Mouse (Mus musculus) liver, embryonic 16.5 days (tissue): ENCODE results near the gene Crym. TPM values are rescaled to one million over a fixed set of nuclear protein-coding genes. Genes with fewer than 3 reads are reported as not detected.

Experiments
- ATAC-seq: fragments of 200-750 bp; cut with Nextera tagmentation; 2 replicates; pipeline ENCODE4 v1.8.0; 2017; ENCODE audit warnings: low read depth, mild to moderate bottlenecking, moderate number of reproducible peaks, moderate library complexity
- H3K27ac ChIP-seq: fragments of 300-500 bp; sonication (generic); 2 replicates; pipeline ENCODE4 v1.5.1; 2014; ENCODE audit warnings: mild to moderate bottlenecking, low read length
- H3K27me3 ChIP-seq: fragments of 300-500 bp; sonication (generic); 2 replicates; pipeline ENCODE4 v1.6.1; 2014; ENCODE audit warnings: low read depth, low read length, mixed read lengths; ENCODE audit not compliant: control insufficient read depth, insufficient read depth
- H3K36me3 ChIP-seq: fragments of 300-500 bp; sonication (generic); 2 replicates; pipeline ENCODE4 v1.6.1; 2014; ENCODE audit warnings: mild to moderate bottlenecking; ENCODE audit not compliant: control insufficient read depth, insufficient read depth
- H3K4me1 ChIP-seq: fragments of 300-500 bp; sonication (generic); 2 replicates; pipeline ENCODE4 v1.6.1; 2014; ENCODE audit warnings: low read depth, low read length, mixed read lengths; ENCODE audit not compliant: control insufficient read depth
- H3K4me2 ChIP-seq: fragments of 300-500 bp; sonication (generic); 2 replicates; pipeline ENCODE4 v1.6.1; 2014; ENCODE audit warnings: low read depth, low read length, mixed read lengths
- H3K4me3 ChIP-seq: fragments of 300-500 bp; sonication (generic); 2 replicates; pipeline ENCODE4 v1.5.1; 2014; ENCODE audit warnings: low read depth, mild to moderate bottlenecking, low read length
- H3K9ac ChIP-seq: fragments of 300-500 bp; sonication (generic); 2 replicates; pipeline ENCODE4 v1.6.1; 2014; ENCODE audit warnings: low read depth, low read length
- H3K9me3 ChIP-seq: fragments of 300-500 bp; sonication (generic); replicated peaks from 2 replicates; pipeline ENCODE4 v1.6.1; 2016; ENCODE audit warnings: low read length; ENCODE audit not compliant: control insufficient read depth
- WGBS: fragments of 180-500 bp; shearing (Covaris S2); extraction: QIAGEN DNeasy Blood & Tissue Kit; methylation state at CpG from one replicate; pipeline ENCODE4 v1.1.7; 2014; ENCODE audit not compliant: insufficient replicate concordance; 5-methylcytosine and 5-hydroxymethylcytosine counted together
- polyA plus RNA-seq: library from polyadenylated mRNA; unstranded; fragments of >200 nt; fragmentation: Nextera tagmentation; extraction: Ambion mirVana; gene quantifications from 2 replicates; pipeline ENCODE4 v1.2.1, GENCODE M21; 2015

The Crym gene
- polyA plus RNA-seq, 1 experiment from 2014 or later, result 0.55 TPM

DNA sequence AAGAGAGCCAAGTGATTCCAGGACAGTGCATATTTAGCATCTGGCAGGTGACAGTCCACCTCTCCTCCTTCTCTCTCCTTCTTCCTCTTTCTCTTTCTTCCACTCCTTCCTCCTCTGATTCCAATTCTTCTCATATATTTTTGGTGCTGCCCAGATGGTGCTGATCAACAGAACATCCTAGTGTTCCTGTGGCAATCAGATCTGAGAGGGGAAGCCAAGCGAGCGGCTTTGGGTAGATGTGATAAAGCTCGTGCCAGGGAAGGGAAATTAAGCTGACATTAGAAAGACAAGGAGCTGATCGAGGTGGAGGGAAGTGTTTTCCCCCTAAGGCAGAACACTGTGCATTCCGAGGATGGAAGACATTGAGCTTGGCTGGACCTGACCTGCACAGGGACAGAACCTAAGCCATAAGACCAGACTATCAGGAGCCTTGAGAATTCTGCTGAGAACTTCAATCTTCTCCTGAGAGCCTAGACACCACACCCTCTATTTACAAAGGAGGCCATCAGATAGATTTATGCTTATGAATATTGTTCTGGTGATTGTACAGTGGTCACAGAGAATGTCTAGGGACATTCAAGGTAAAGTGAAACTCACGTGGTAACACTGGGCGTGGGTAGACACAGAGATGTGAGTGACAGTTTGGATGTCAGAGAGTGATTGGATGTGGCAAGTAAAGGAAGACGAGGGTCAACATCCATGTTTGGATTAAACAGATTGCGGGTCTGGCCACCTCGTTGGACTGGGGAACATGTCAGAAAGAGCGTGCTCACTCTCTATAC lies 27.0 kb downstream of the Crym start:
- Histone ChIP-seq H3K27ac (peak overlapping the region; percentile 39), H3K9ac (no peak overlapping the region), H3K4me3 (peak overlapping the region; percentile 51), H3K4me1 (no peaks in the 10 kb centered on the region), H3K4me2 (peak overlapping the region; percentile 4), H3K36me3 (no peaks in the 10 kb centered on the region), H3K9me3 (no peaks in the 10 kb centered on the region), H3K27me3 (no peaks in the 10 kb centered on the region)
- ATAC-seq, result peak; percentile 64
- 46% methylated on average over 11 of the region's 11 CpGs for WGBS

- peak within 1 kb of the TSS; percentile 13; the same call in 1 of the 2 replicates for H3K9ac ChIP-seq
- no peaks in the 10 kb centered on the region for H3K9me3 ChIP-seq
- 54% methylated on average over 10 of the region's 10 CpGs for WGBS
- H3K27ac ChIP-seq, result peak within 1 kb of the TSS; percentile 70
- peak within 1 kb of the TSS; percentile 4; the same call in 1 of the 2 replicates for H3K4me2 ChIP-seq
- H3K27me3 ChIP-seq, result no peaks in the 10 kb centered on the region
- peak; percentile 91 for ATAC-seq
- no peaks in the 10 kb centered on the region for H3K36me3 ChIP-seq
- H3K4me3 ChIP-seq, result peak within 1 kb of the TSS; percentile 51
- no peaks in the 10 kb centered on the region for H3K4me1 ChIP-seq
Observed at GRCm38 (mm10) chr7:120173603-120174244, 28.2 kb downstream of the Crym start, which contains the start of gene Anks4b. TSS of gene Anks4b (plus strand) at chr7:120173858.

GRCm38 (mm10) chr7:120172188-120172700 lies 29.7 kb downstream of the Crym start:
- Histone ChIP-seq H3K4me1 (no peaks in the 10 kb centered on the region), H3K36me3 (no peaks in the 10 kb centered on the region), H3K27me3 (no peaks in the 10 kb centered on the region), H3K4me2 (no peak overlapping the region), H3K9ac (no peak overlapping the region), H3K27ac (no peak overlapping the region), H3K4me3 (no peak overlapping the region), H3K9me3 (no peaks in the 10 kb centered on the region)
- WGBS, result 65% methylated on average over 1 of the region's 1 CpGs
- ATAC-seq, result no peak

DNA sequence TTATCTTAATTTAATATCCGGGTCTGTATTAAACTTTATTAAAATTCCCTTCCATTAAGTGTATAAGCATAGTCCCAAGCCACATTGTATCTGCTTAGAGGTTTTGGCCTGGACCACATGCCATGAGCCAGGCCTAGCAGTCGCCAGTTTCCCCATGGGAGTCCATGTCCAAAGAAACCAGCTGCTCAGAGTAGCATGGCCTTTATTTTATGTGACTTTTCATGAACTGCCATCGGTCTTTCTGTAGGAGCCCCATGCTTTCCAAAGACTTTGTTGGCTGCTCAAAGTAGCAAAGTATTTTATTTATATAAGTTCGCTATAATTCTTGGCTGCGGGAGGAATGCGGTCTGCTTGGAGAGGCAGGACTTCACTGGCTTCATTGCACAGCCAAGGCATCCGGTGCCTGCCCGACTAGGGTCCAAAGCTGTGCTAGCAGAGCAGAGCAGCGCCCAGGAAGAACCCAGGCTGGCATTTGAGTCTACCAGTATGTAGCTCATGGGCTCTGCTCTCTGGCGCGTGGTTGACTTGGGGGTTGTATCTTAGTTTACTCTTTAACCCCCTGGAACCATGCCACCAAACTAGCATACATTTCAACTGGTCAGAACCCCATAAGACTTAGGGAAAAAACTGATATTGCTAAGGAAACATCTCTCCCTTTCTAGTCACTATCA lies 38.2 kb downstream of the Crym start:
- WGBS, result 69% methylated on average over 11 of the region's 11 CpGs
- no peak overlapping the region for H3K4me3 ChIP-seq
- H3K27me3 ChIP-seq, result no peaks in the 10 kb centered on the region
- no peak overlapping the region for H3K27ac ChIP-seq
- no peak for ATAC-seq
- no peaks in the 10 kb centered on the region for H3K9me3 ChIP-seq
- no peaks in the 10 kb centered on the region for H3K4me1 ChIP-seq
- H3K9ac ChIP-seq, result no peak overlapping the region
- no peak overlapping the region for H3K4me2 ChIP-seq
- no peaks in the 10 kb centered on the region for H3K36me3 ChIP-seq

DNA sequence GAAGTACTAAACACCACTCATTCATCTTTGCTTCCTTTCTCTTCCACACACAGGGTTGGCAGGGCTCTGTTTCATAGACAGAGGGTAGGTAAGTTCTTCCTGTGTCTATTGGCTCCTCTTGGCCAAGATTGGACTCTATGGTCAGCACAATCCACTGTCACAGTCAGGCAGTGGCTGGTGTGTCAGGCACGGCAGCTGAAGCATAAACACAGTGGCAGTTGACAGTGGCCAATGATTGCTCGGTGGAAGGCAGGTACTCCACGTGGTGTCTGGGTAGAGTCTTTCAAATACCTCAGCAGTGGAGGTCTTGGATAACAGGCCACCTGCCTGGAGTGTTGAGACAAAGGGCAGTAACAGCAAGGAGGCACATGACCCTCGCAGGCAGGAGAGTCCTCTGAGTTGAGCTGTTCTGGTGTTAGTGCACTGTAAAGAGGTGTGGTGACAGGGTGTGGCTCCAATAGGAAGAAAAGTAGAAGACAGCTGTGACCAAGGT lies 43.7 kb downstream of the Crym start:
- Histone ChIP-seq H3K27me3 (no peaks in the 10 kb centered on the region), H3K4me2 (no peak overlapping the region), H3K4me1 (no peaks in the 10 kb centered on the region), H3K27ac (no peak overlapping the region), H3K36me3 (no peaks in the 10 kb centered on the region), H3K9me3 (no peaks in the 10 kb centered on the region), H3K4me3 (no peak overlapping the region), H3K9ac (no peak overlapping the region)
- WGBS, result 33% methylated on average over 4 of the region's 4 CpGs
- no peak for ATAC-seq

DNA sequence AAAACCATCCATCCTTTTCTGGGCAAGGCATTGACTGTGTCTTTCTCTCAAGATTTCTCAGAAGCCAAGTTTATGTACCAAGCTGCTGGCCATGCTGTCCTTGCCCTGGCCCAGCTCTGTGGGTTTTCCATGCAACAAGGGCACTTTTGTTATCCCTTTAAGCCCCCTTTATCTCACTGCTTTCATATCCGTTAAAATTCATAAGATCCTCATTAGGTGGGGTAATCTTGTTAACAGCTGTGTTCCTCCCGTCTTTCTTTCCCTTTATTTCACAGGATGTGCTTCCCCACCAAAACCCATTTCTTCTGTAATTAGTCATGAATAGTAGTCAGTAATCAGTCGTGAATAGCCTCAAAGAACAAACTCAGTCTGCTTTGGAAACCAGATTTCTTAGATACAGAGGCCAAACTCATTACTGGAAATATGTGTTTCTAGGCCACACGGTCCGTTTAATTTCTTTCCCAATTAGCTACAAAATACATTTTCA lies 44.3 kb downstream of the Crym start:
- Histone ChIP-seq H3K4me2 (no peak overlapping the region), H3K4me3 (no peak overlapping the region), H3K36me3 (no peaks in the 10 kb centered on the region), H3K9ac (no peak overlapping the region), H3K4me1 (no peaks in the 10 kb centered on the region), H3K27me3 (no peaks in the 10 kb centered on the region), H3K27ac (no peak overlapping the region), H3K9me3 (no peaks in the 10 kb centered on the region)
- no peak for ATAC-seq
- 49% methylated on average over 5 of the region's 5 CpGs for WGBS

- Histone ChIP-seq H3K4me3 (no peak overlapping the region), H3K27me3 (no peaks in the 10 kb centered on the region), H3K9me3 (no peaks in the 10 kb centered on the region), H3K4me2 (no peak overlapping the region), H3K4me1 (no peaks in the 10 kb centered on the region), H3K36me3 (no peaks in the 10 kb centered on the region), H3K9ac (no peak overlapping the region), H3K27ac (no peak overlapping the region)
- WGBS, result 36% methylated on average over 2 of the region's 2 CpGs
- ATAC-seq, result no peak
Observed at GRCm38 (mm10) chr7:120156841-120157409, 45.0 kb downstream of the Crym start.

GRCm38 (mm10) chr7:120150898-120151297 lies 51.0 kb downstream of the Crym start:
- no peak overlapping the region for H3K27ac ChIP-seq
- ATAC-seq, result no peak

More at GRCm38 (mm10) chr7:120150898-120151297, 51.0 kb downstream of the Crym start:
- no peak overlapping the region for H3K4me2 ChIP-seq
- H3K9me3 ChIP-seq, result no peaks in the 10 kb centered on the region
- 46% methylated on average over 2 of the region's 2 CpGs for WGBS
- no peaks in the 10 kb centered on the region; the same call in 1 of the 2 replicates for H3K4me1 ChIP-seq
- no peak overlapping the region for H3K9ac ChIP-seq
- H3K27me3 ChIP-seq, result no peaks in the 10 kb centered on the region
- no peaks in the 10 kb centered on the region for H3K36me3 ChIP-seq
- H3K4me3 ChIP-seq, result no peak overlapping the region
